Mouse (Mus musculus): ENCODE data around the gene Tssk2.

The Tssk2 gene

GRCm38 (mm10) chr16:17945081-17945831 lies 46.8 kb downstream of the Tssk2 start:
- DNase-seq (ENCODE audit: low read depth, low spot score), result no peak

- no peak for DNase-seq (ENCODE audit: low read depth, low spot score)
These were observed 51.0 kb downstream of the Tssk2 start for GRCm38 (mm10) chr16:17949421-17949877.
